Mouse (Mus musculus) intestine, embryonic 14.5 days (tissue): ENCODE results near the gene Pycr2. TPM values are rescaled to one million over a fixed set of nuclear protein-coding genes. Genes with fewer than 3 reads are reported as not detected.

Experiments used
- ATAC-seq: fragments of 200-750 bp; cut with Nextera tagmentation; replicated peaks from 2 replicates; pipeline ENCODE4 v1.8.0; 2017; ENCODE audit warnings: low read depth, moderate number of reproducible peaks, moderate TSS enrichment, moderate library complexity; ENCODE audit not compliant: low FRiP score, low TSS enrichment
- DNase-seq: peaks from one replicate; pipeline ENCODE4 v3.0.0-alpha.2; 2018; ENCODE audit warnings: low spot score
- H3K27ac ChIP-seq: fragments of 300-500 bp; sonication (generic); 2 replicates; pipeline ENCODE4 v1.5.1; 2014; ENCODE audit warnings: low read depth, mild to moderate bottlenecking, control low read depth
- H3K27me3 ChIP-seq: fragments of 300-500 bp; sonication (generic); replicated peaks from 2 replicates; pipeline ENCODE4 v1.6.1; 2014; ENCODE audit warnings: low read length, control low read depth; ENCODE audit not compliant: control insufficient read depth, insufficient read depth
- H3K36me3 ChIP-seq: fragments of 300-500 bp; sonication (generic); 2 replicates; pipeline ENCODE4 v1.6.1; 2014; ENCODE audit warnings: low read length, control low read depth; ENCODE audit not compliant: control insufficient read depth, insufficient read depth
- H3K4me1 ChIP-seq: fragments of 300-500 bp; sonication (generic); replicated peaks from 2 replicates; pipeline ENCODE4 v1.6.1; 2014; ENCODE audit warnings: low read length, control low read depth, mixed read lengths; ENCODE audit not compliant: control insufficient read depth, insufficient read depth
- H3K4me2 ChIP-seq: fragments of 300-500 bp; sonication (generic); 2 replicates; pipeline ENCODE4 v1.6.1; 2014; ENCODE audit warnings: low read length
- H3K4me3 ChIP-seq: fragments of 300-500 bp; sonication (generic); 2 replicates; pipeline ENCODE4 v1.5.1; 2014; ENCODE audit warnings: low read depth, low read length, control low read depth, mixed read lengths
- H3K9ac ChIP-seq: fragments of 300-500 bp; sonication (generic); 2 replicates; pipeline ENCODE4 v1.6.1; 2014; ENCODE audit warnings: mild to moderate bottlenecking, low read length
- H3K9me3 ChIP-seq: fragments of 300-500 bp; sonication (generic); 2 replicates; pipeline ENCODE4 v1.6.1; 2016; ENCODE audit warnings: low read length, control low read depth; ENCODE audit not compliant: control insufficient read depth
- whole genome bisulfite sequencing: fragments of 180-500 bp; shearing (Covaris S2); extraction: QIAGEN DNeasy Blood & Tissue Kit; methylation state at CpG from one replicate; pipeline ENCODE4 v1.1.7; 2014; 5-methylcytosine and 5-hydroxymethylcytosine counted together
- polyA plus RNA-seq: library from polyadenylated mRNA; unstranded; fragments of >200 nt; fragmentation: Nextera tagmentation; extraction: Ambion mirVana; gene quantifications from 2 replicates; pipeline ENCODE4 v1.2.1, GENCODE M21; 2014

Pycr2 gene
- polyA plus RNA-seq, 1 experiment from 2014 or later, result 86.5 TPM

DNA sequence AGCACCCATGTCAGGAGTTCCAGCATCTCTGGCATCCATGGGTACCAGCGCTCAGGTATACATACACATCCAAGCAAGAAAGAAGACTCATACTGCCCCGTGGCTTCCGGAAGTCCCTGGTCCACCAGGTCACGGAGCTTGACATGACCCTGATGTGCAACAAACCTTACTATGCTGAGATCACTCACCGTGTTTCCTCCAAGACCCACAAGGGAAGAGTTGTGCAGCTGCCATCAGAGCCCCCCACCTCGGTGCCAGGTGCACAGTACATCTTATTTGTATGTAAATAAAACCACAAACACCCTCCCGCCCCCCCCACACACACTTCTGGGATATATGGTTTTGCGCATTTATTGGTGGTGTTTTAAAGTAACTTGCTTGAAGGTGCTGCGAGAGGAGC is 29.0 kb upstream of the Pycr2 start:
- no peak overlapping the region for H3K4me2 ChIP-seq
- no peaks in the 10 kb centered on the region for H3K36me3 ChIP-seq
- H3K9ac ChIP-seq, result no peak overlapping the region
- WGBS, result 82% methylated on average over 9 of the region's 9 CpGs
- H3K27ac ChIP-seq, result no peak overlapping the region
- H3K4me3 ChIP-seq, result no peak overlapping the region
- no peaks in the 10 kb centered on the region for H3K27me3 ChIP-seq
- no peaks in the 10 kb centered on the region for H3K4me1 ChIP-seq
- no peak for DNase-seq
- H3K9me3 ChIP-seq, result no peaks in the 10 kb centered on the region
- no peak for ATAC-seq

GRCm38 (mm10) chr1:180877466-180877865 is 26.6 kb upstream of the Pycr2 start:
- H3K27ac ChIP-seq, result no peak overlapping the region
- no peak overlapping the region for H3K4me3 ChIP-seq
- H3K9me3 ChIP-seq, result no peaks in the 10 kb centered on the region
- H3K27me3 ChIP-seq, result no peaks in the 10 kb centered on the region
- ATAC-seq (no peak), DNase-seq (no peak)
- no peak overlapping the region for H3K9ac ChIP-seq
- no peaks in the 10 kb centered on the region for H3K4me1 ChIP-seq
- no peak overlapping the region for H3K4me2 ChIP-seq
- 77% methylated on average over 4 of the region's 4 CpGs for WGBS
- no peaks in the 10 kb centered on the region for H3K36me3 ChIP-seq

DNA sequence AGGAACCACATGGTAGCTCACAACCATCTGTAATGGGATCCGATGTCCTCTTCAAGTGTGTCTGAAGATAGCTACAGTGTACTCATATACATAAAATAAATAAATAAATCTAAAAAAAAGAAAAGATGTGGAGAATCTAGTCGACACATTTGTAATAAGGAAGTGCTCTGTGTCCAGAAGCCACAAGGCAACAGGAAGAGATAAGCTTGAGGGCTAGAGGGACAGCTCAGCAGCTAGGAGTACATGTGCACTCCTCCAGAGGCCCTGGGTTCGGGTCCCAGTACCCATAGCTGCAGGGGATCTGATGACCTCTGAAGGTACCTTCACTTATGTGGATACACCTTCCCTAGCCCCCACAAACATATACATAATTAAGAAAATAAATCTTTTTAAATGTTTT is 22.3 kb upstream of the Pycr2 start:
- H3K9ac ChIP-seq, result no peak overlapping the region
- 77% methylated on average over 3 of the region's 3 CpGs for WGBS
- 0 out of 2 replicates have a peak, but pooled peaks cover 5% of the 10 kb centered on the region for H3K4me1 ChIP-seq
- ATAC-seq (no peak), DNase-seq (no peak)
- H3K27me3 ChIP-seq, result no peaks in the 10 kb centered on the region
- no peaks in the 10 kb centered on the region for H3K36me3 ChIP-seq
- no peaks in the 10 kb centered on the region for H3K9me3 ChIP-seq
- H3K27ac ChIP-seq, result no peak overlapping the region
- H3K4me2 ChIP-seq, result no peak overlapping the region
- no peak overlapping the region for H3K4me3 ChIP-seq

DNA sequence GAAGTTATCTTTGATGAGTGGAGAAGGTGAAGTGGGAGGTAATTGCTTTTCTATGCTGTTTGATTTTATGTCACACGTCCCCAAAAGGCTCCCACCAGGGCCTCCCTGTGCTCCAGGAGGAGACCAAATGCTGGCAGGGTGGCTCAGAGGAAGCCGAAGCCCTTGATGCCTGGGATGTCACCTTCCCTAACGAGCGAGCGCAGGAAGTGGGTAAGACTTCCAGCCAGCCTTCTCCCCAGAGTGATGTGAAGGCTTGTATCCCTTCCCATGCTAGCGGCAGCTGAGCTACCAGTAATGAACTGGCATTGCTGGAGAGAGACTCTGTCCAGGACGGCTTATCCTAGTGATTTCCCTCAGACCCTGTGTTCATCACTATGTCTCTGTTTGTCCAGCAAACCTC is 20.4 kb upstream of the Pycr2 start:
- DNase-seq (no peak), ATAC-seq (no peak)
- WGBS, result 17% methylated on average over 7 of the region's 7 CpGs
- H3K9ac ChIP-seq, result no peak overlapping the region
- no peak overlapping the region for H3K4me2 ChIP-seq
- no peak overlapping the region for H3K4me3 ChIP-seq
- H3K9me3 ChIP-seq, result no peaks in the 10 kb centered on the region
- H3K36me3 ChIP-seq, result no peaks in the 10 kb centered on the region
- H3K4me1 ChIP-seq, result peaks cover 12% of the 10 kb centered on the region
- no peaks in the 10 kb centered on the region for H3K27me3 ChIP-seq
- no peak overlapping the region for H3K27ac ChIP-seq

DNA sequence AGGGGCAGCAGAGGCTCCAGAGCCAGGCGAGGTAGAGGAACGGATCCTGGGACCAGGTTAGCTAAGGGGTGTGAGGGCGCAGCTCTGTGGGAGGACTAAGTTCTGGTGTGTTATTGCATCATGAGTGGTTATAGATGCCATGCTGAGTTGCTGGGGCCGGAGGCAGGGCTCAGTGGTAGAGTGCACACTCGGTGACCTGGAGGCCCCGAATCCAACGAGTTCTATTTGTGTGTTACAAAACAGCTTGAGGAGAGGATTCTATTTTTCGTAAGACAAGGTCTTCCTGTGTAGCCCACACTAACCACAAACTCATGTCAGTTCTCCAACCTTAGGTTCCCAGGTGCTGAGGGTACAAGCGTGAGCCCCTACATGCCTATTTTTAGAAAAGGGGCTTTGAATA is 19.6 kb upstream of the Pycr2 start:
- H3K27ac ChIP-seq, result no peak overlapping the region
- DNase-seq (no peak), ATAC-seq (no peak)
- H3K9me3 ChIP-seq, result no peaks in the 10 kb centered on the region
- WGBS, result 68% methylated on average over 9 of the region's 9 CpGs
- no peak overlapping the region for H3K4me3 ChIP-seq
- no peaks in the 10 kb centered on the region for H3K27me3 ChIP-seq
- no peak overlapping the region for H3K9ac ChIP-seq
- no peaks in the 10 kb centered on the region for H3K36me3 ChIP-seq
- H3K4me1 ChIP-seq, result peaks cover 18% of the 10 kb centered on the region
- no peak overlapping the region for H3K4me2 ChIP-seq

DNA sequence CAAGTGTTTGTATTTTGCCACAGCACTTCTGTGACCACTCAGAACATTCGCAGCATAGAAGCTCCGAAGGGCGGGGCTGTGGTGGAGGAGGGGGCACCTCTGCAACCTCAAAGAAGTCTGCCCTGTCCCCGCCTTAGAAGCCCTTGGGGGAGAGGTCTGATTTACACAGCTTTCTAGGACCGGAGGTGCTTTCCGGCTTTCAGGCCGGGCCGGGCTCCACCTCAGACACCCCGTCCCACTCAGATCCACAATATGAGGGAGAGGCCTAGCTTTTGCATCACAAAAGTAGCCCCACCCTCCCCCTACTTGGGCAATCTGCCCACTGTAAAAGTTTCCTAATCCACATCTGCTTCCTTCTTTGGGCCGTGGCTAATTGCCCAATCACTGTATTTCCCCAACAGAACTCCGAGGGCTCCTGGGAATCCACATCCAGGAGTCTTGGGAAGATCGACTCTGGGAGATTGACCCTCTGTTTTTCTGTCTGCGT is 15.5 kb upstream of the Pycr2 start:
- ATAC-seq, result peak; percentile 47
- peak overlapping the region; percentile 30; the same call in 1 of the 2 replicates for H3K9ac ChIP-seq
- peaks cover 18% of the 10 kb centered on the region for H3K4me1 ChIP-seq
- no peak overlapping the region for H3K4me3 ChIP-seq
- DNase-seq, result peak; percentile 78
- no peaks in the 10 kb centered on the region for H3K9me3 ChIP-seq
- WGBS, result 8% methylated on average over 13 of the region's 13 CpGs
- H3K4me2 ChIP-seq, result peak overlapping the region; percentile 45
- no peaks in the 10 kb centered on the region for H3K36me3 ChIP-seq
- H3K27ac ChIP-seq, result peak overlapping the region; percentile 64; the same call in 1 of the 2 replicates
- H3K27me3 ChIP-seq, result peaks cover 9% of the 10 kb centered on the region

DNA sequence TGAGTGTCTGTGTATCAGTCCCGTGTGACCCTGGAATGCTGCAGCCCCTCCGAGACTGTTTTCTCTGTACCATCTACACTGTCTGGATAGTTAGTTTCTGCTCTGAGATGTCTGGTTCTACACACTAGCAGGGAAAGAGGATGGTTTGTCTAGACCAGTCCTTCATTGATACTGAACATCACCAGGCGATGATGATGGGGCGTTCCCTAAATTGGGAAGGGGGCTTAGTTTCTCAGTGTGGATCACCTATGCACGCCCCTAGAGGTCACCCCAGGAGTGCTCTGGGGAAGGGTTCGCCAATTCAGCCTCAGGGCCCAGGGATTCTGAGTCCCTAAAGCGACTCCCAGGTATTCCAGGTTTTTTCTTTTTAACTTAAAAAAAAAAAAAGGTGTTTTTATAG is 14.9 kb upstream of the Pycr2 start:
- Histone ChIP-seq H3K4me1 (peaks cover 17% of the 10 kb centered on the region), H3K4me2 (peak overlapping the region; percentile 45), H3K27me3 (peaks cover 15% of the 10 kb centered on the region), H3K27ac (peak overlapping the region; percentile 64; the same call in 1 of the 2 replicates), H3K9me3 (no peaks in the 10 kb centered on the region), H3K36me3 (no peaks in the 10 kb centered on the region), H3K4me3 (no peak overlapping the region), H3K9ac (0 out of 2 replicates have a peak overlapping the region, but pooled peaks have one; percentile 5)
- WGBS, result 43% methylated on average over 7 of the region's 7 CpGs
- peak; percentile 1; the same call in 1 of the 2 replicates for ATAC-seq
- DNase-seq, result no peak

DNA sequence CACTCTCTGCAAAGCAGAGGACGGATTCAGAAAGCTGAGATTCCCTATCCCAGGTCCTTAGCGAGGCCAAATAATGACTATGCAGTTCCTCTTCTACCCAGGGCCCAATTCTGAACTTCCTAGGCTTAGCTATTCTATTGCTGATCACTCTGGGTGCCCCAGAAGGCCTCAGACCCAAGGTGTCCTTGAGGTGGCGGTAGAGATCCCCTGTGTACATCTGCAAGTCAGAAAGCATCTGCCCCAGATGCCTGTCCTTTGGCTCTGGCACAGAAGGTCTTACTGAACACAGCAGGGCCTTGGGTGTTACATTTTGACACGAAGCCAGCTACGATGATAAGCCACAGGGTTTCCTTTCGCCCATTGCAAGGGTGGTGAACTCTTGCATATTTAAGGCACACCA is 14.3 kb upstream of the Pycr2 start:
- Histone ChIP-seq H3K9me3 (no peaks in the 10 kb centered on the region), H3K36me3 (no peaks in the 10 kb centered on the region), H3K4me2 (no peak overlapping the region), H3K4me3 (no peak overlapping the region), H3K4me1 (peaks cover 13% of the 10 kb centered on the region), H3K9ac (no peak overlapping the region), H3K27ac (no peak overlapping the region), H3K27me3 (peaks cover 21% of the 10 kb centered on the region)
- no peak for DNase-seq
- 50% methylated on average over 6 of the region's 6 CpGs for WGBS
- no peak for ATAC-seq

- Histone ChIP-seq H3K9me3 (no peaks in the 10 kb centered on the region), H3K27ac (no peak within 1 kb of the TSS), H3K36me3 (no peaks in the 10 kb centered on the region), H3K4me1 (peaks cover 13% of the 10 kb centered on the region), H3K27me3 (peaks cover 28% of the 10 kb centered on the region), H3K4me2 (no peak within 1 kb of the TSS), H3K4me3 (no peak within 1 kb of the TSS), H3K9ac (no peak within 1 kb of the TSS)
- WGBS, result 61% methylated on average over 10 of the region's 10 CpGs
- no peak for ATAC-seq
- DNase-seq, result no peak
Measured at GRCm38 (mm10) chr1:180892808-180893207, 11.3 kb upstream of the Pycr2 start, which contains the start of gene Lefty2. TSS of gene Lefty2 (plus strand) at chr1:180893108.
